Mouse (Mus musculus) CH12.LX (cell line): ENCODE results near the gene Cdk17. TPM values are rescaled to one million over a fixed set of nuclear protein-coding genes. Genes with fewer than 3 reads are reported as not detected.
A peak's percentile ranks its signal among the peaks of the same experiment; 100 is the strongest.

ENCODE experiments used
- DNase-seq: peaks from one replicate; pipeline ENCODE4 v3.0.0-alpha.2; 2013; ENCODE audit errors: extremely low read depth
- H3K27ac ChIP-seq: 2 replicates; pipeline ENCODE4 v1.5.1; 2012; ENCODE audit warnings: low read depth, mild to moderate bottlenecking, control low read depth, moderate library complexity; ENCODE audit not compliant: insufficient read depth
- H3K27me3 ChIP-seq: replicated peaks from 2 replicates; pipeline ENCODE3; 2012; ENCODE audit warnings: inconsistent platforms
- H3K36me3 ChIP-seq, 2 experiments: replicated peaks in 1 of 2; 2 replicates each; pipeline versions ENCODE3 to v1.6.1; 2012; ENCODE audit warnings: inconsistent platforms in 1 of 2, low read length in 1 of 2, mild to moderate bottlenecking in 1 of 2, mixed read lengths in 1 of 2, moderate library complexity in 1 of 2; ENCODE audit not compliant: control insufficient read depth in 1 of 2, insufficient read depth in 1 of 2
- H3K4me1 ChIP-seq, 2 experiments: 2 replicates each; pipeline ENCODE4 v1.6.1; 2012; ENCODE audit warnings: inconsistent platforms in 1 of 2, moderate library complexity in 1 of 2; ENCODE audit not compliant: insufficient read depth in 2 of 2, control insufficient read depth in 1 of 2
- H3K4me2 ChIP-seq: 2 replicates; pipeline ENCODE4 v1.6.1; 2012; ENCODE audit warnings: low read depth, mild to moderate bottlenecking, control low read depth; ENCODE audit not compliant: poor library complexity, insufficient read depth, severe bottlenecking
- H3K4me3 ChIP-seq, 3 experiments: fragments of 150-350 bp in 1 of 3; sonication (generic) in 1 of 3; replicated peaks in 1 of 3; 2 replicates each; pipeline versions ENCODE3 to v1.5.1; 2011 to 2012; ENCODE audit warnings: low read depth in 2 of 3, low read length in 2 of 3, mild to moderate bottlenecking in 2 of 3, moderate library complexity in 2 of 3, control low read depth in 1 of 3, improper control_type of control experiment in 1 of 3, inconsistent platforms in 1 of 3, mixed read lengths in 1 of 3; ENCODE audit not compliant: poor library complexity in 1 of 3
- H3K79me2 ChIP-seq: replicated peaks from 2 replicates; pipeline ENCODE4 v1.6.1; 2012; ENCODE audit warnings: mild to moderate bottlenecking, moderate library complexity; ENCODE audit not compliant: control insufficient read depth, poor library complexity, insufficient read depth, severe bottlenecking; ENCODE audit errors: extremely low read depth
- H3K9ac ChIP-seq: 2 replicates; pipeline ENCODE4 v1.6.1; 2012; ENCODE audit warnings: low read depth, mild to moderate bottlenecking, control low read depth, moderate library complexity; ENCODE audit not compliant: insufficient read depth
- H3K9me3 ChIP-seq: replicated peaks from 2 replicates; pipeline ENCODE3; 2012; ENCODE audit warnings: low read length, inconsistent platforms, mixed read lengths
- CHD1 ChIP-seq: IDR thresholded peaks from 2 replicates; pipeline ENCODE4 v1.6.1; 2012; ENCODE audit warnings: low read depth, low read length, improper control_type of control experiment, inconsistent platforms
- CHD2 ChIP-seq: IDR thresholded peaks from 2 replicates; pipeline ENCODE4 v1.6.1; 2011; ENCODE audit warnings: low read length, improper control_type of control experiment
- CTCF ChIP-seq, 2 experiments: IDR thresholded peaks in 1 of 2; conservative IDR thresholded peaks in 1 of 2; 2 replicates each; pipeline ENCODE4 v1.5.1; 2011 to 2012; ENCODE audit warnings: low read depth in 2 of 2, low read length in 2 of 2, improper control_type of control experiment in 1 of 2, inconsistent platforms in 1 of 2, mild to moderate bottlenecking in 1 of 2, moderate library complexity in 1 of 2
- E2F4 ChIP-seq: IDR thresholded peaks from 2 replicates; pipeline ENCODE4 v1.6.1; 2011; ENCODE audit warnings: low read depth, low read length, improper control_type of control experiment; ENCODE audit not compliant: insufficient replicate concordance
- ETS1 ChIP-seq: conservative IDR thresholded peaks from 2 replicates; pipeline ENCODE4 v1.6.1; 2012; ENCODE audit warnings: low read depth, mild to moderate bottlenecking, inconsistent platforms, low read length, improper control_type of control experiment, moderate library complexity
- MEF2A ChIP-seq: IDR thresholded peaks from 2 replicates; pipeline ENCODE4 v1.6.1; 2014; ENCODE audit warnings: low read depth, mild to moderate bottlenecking, inconsistent platforms, low read length, improper control_type of control experiment, borderline replicate concordance
- MYC ChIP-seq: IDR thresholded peaks from 2 replicates; pipeline ENCODE4 v1.6.1; 2011; ENCODE audit warnings: low read depth, mild to moderate bottlenecking, improper control_type of control experiment, low read length
- NELFE ChIP-seq: IDR thresholded peaks from 2 replicates; pipeline ENCODE4 v1.6.1; 2011; ENCODE audit warnings: low read depth, low read length, improper control_type of control experiment
- NRF1 ChIP-seq: IDR thresholded peaks from 2 replicates; pipeline ENCODE4 v1.6.1; 2014; ENCODE audit warnings: low read depth, mild to moderate bottlenecking, inconsistent platforms, low read length, improper control_type of control experiment, moderate library complexity
- POLR2AphosphoS2 ChIP-seq: IDR thresholded peaks from 2 replicates; pipeline ENCODE4 v1.6.1; 2011; ENCODE audit warnings: low read depth, low read length, improper control_type of control experiment
- RAD21 ChIP-seq: IDR thresholded peaks from 2 replicates; pipeline ENCODE4 v1.6.1; 2011; ENCODE audit warnings: low read depth, mild to moderate bottlenecking, low read length, improper control_type of control experiment, moderate library complexity
- RCOR1 ChIP-seq: conservative IDR thresholded peaks from 2 replicates; pipeline ENCODE4 v1.6.1; 2012; ENCODE audit warnings: low read depth, mild to moderate bottlenecking, inconsistent platforms, low read length, improper control_type of control experiment
- UBTF ChIP-seq: IDR thresholded peaks from 2 replicates; pipeline ENCODE4 v1.6.1; 2012; ENCODE audit warnings: low read depth, mild to moderate bottlenecking, inconsistent platforms, low read length, improper control_type of control experiment, moderate library complexity
- USF1 ChIP-seq: IDR thresholded peaks from 2 replicates; pipeline ENCODE4 v1.6.1; 2014; ENCODE audit warnings: low read depth, mild to moderate bottlenecking, inconsistent platforms, low read length, improper control_type of control experiment
- USF2 ChIP-seq: conservative IDR thresholded peaks from 2 replicates; pipeline ENCODE4 v1.6.1; 2011; ENCODE audit warnings: low read depth, low read length, improper control_type of control experiment
- ZMIZ1 ChIP-seq: IDR thresholded peaks from 2 replicates; pipeline ENCODE4 v1.6.1; 2012; ENCODE audit warnings: low read depth, mild to moderate bottlenecking, inconsistent platforms, low read length, improper control_type of control experiment
- ZNF384 ChIP-seq: IDR thresholded peaks from 2 replicates; pipeline ENCODE4 v1.6.1; 2012; ENCODE audit warnings: low read depth, low read length, improper control_type of control experiment, inconsistent platforms
- dilution Hi-C: fragments of 300-500 bp; cut with MboI; formaldehyde crosslinking; loops from 2 replicates; pipeline ENCODE4 v1.14.3; 2020; ENCODE audit warnings: low sequenced_read_pairs; ENCODE audit not compliant: extremely low pct_unique_long_range_greater_than_20kb, extremely low pct_ligation_motif_present
- in situ Hi-C: fragments of 300-500 bp; cut with MboI; formaldehyde crosslinking; loops from 3 replicates; pipeline ENCODE4 v1.14.3; 2019; ENCODE audit warnings: low sequenced_read_pairs, low pct_ligation_motif_present, low pct_unique_long_range_greater_than_20kb, mixed read lengths
- polyA plus RNA-seq: library from polyadenylated mRNA; unstranded; fragments of >175 nt; gene quantifications from 2 replicates; pipeline ENCODE4 v1.2.1, GENCODE M21; 2012; ENCODE audit warnings: low read depth; ENCODE audit not compliant: insufficient read length
- total RNA-seq, 2 experiments: library from RNA; depleted of rRNA; stranded (reverse); fragments of 300-350 nt in 1 of 2; fragments of >200 nt in 1 of 2; gene quantifications; 2 replicates each; pipeline ENCODE4 v1.2.3; 2012 to 2014

The Cdk17 gene
- total and polyA plus RNA-seq, 3 experiments = 23.4 to 51.3 (median 28.5) TPM

GRCm38 (mm10) chr10:93162276-93162971 is 1.7 kb downstream of the Cdk17 start:
- H3K4me2 ChIP-seq = peak overlapping the region; percentile 94
- no peak for DNase-seq
- H3K9ac ChIP-seq = peak overlapping the region; percentile 96
- H3K4me3 ChIP-seq = peak overlapping the region; percentile 85 to 100 (median 98)
- H3K9me3 ChIP-seq = no peaks in the 10 kb centered on the region
- no peaks in the 10 kb centered on the region for H3K36me3 ChIP-seq
- peaks cover 54% of the 10 kb centered on the region for H3K79me2 ChIP-seq
- in situ Hi-C loops (loop anchor here (10.0 to 25.0 kb wide), 4 partner anchors 88 to 262 kb away; no protein-coding TSS in a partner anchor), dilution Hi-C loops (no loop called here)
- H3K4me1 ChIP-seq = peaks cover 2 to 38% of the 10 kb centered on the region in 2 experiments; a peak in 3 of 4 replicates
- no peaks in the 10 kb centered on the region for H3K27me3 ChIP-seq
- TF ChIP-seq USF2 (no peak), CTCF (conservative IDR thresholded peaks at IDR 0.05 in 1 of 2, IDR thresholded peaks at IDR 0.05 in 1 of 2; ENCODE audit: low read depth in 2 of 2, low read length in 2 of 2) (no peak), RAD21 (no peak), ZMIZ1 (no peak), ZNF384 (0 out of 2 replicates have a peak, but pooled peaks have one; percentile 13)
- H3K27ac ChIP-seq = peak overlapping the region; percentile 71

- Histone ChIP-seq H3K27ac (no peak overlapping the region), H3K4me2 (peak overlapping the region; percentile 68), H3K4me1 (peaks cover 5 to 41% of the 10 kb centered on the region in 2 experiments; a peak in 3 of 4 replicates), H3K9me3 (no peaks in the 10 kb centered on the region), H3K4me3 (no peak overlapping the region), H3K9ac (no peak overlapping the region; the same call in 1 of the 2 replicates), H3K36me3 (peaks cover 0 to under 1% of the 10 kb centered on the region in 2 experiments), H3K27me3 (no peaks in the 10 kb centered on the region), H3K79me2 (peaks cover 58% of the 10 kb centered on the region)
- no peak for TF ChIP-seq NRF1
- TF ChIP-seq CHD2 = no peak
- no peak for TF ChIP-seq ETS1
- TF ChIP-seq RCOR1 = no peak
- TF ChIP-seq NELFE = no peak
- TF ChIP-seq MYC = no peak
- no peak for TF ChIP-seq UBTF
- no peak for TF ChIP-seq E2F4
- TF ChIP-seq POLR2AphosphoS2 = no peak
- TF ChIP-seq CHD1 = no peak
- TF ChIP-seq MEF2A = no peak
- TF ChIP-seq USF1 = no peak
- no peak for TF ChIP-seq CTCF (conservative IDR thresholded peaks at IDR 0.05 in 1 of 2, IDR thresholded peaks at IDR 0.05 in 1 of 2; ENCODE audit: low read depth in 2 of 2, low read length in 2 of 2)
- dilution Hi-C loops (no loop called here), in situ Hi-C loops (loop anchor here (10.0 to 25.0 kb wide), 4 partner anchors 88 to 262 kb away; no protein-coding TSS in a partner anchor)
- DNase-seq = no peak
Observed at GRCm38 (mm10) chr10:93162972-93163660, 2.4 kb downstream of the Cdk17 start.
